Mouse (Mus musculus) gastrocnemius, postnatal 36 days (tissue): ENCODE measurements around the gene Pfkfb1. TPM values are rescaled to one million over a fixed set of nuclear protein-coding genes. Genes with fewer than 3 reads are reported as not detected.

Experiments
- DNase-seq, 2 experiments: peaks; one replicate each; pipeline ENCODE4 v3.0.0; 2022
- intact Hi-C: fragments of 180-260 bp; cut with DNase I; formaldehyde crosslinking; loops from one replicate; pipeline ENCODE4 v1.15.1; 2025
- microRNA-seq, 2 experiments: library from miRNA; unstranded; fragments of <30 nt; microRNA quantifications; one replicate each; pipeline ENCODE4 v1.2.0; 2021
- total RNA-seq, 2 experiments: library from RNA; stranded (reverse); gene quantifications; 2 replicates each; pipeline ENCODE4 v1.2.3; 2021

The Pfkfb1 gene
- total RNA-seq, 2 experiments from 2014 or later: 50.8 to 56.7 TPM

- DNase-seq: no peak
- intact Hi-C loops: no loop called here
Observed at GRCm38 (mm10) chrX:150657797-150658118, 69.7 kb downstream of the Pfkfb1 start.

- intact Hi-C loops: loop anchor here (10.0 kb wide), 1 partner anchor 148 kb away; no protein-coding TSS in a partner anchor
- no peak for DNase-seq
Observed at GRCm38 (mm10) chrX:150662809-150663208, 74.8 kb downstream of the Pfkfb1 start.

- intact Hi-C loops: no loop called here
- DNase-seq: no peak
Observed at GRCm38 (mm10) chrX:150677505-150677904, 89.5 kb downstream of the Pfkfb1 start.

Small RNAs within 50 kb of the gene (microRNA-seq; reads per million reads assigned to microRNA genes)
- gene Mir3620: 0 reads per million in 2 experiments

Other genes with a start within 250 kb of the Pfkfb1 start
- 1 to 10 TPM; 3.2 to 4.6 TPM for gene Tmem29, start 129.1 kb upstream of the Pfkfb1 start, total RNA-seq
- 1 to 10 TPM; 3.5 to 5.1 TPM for gene Alas2, start 40.9 kb upstream of the Pfkfb1 start, total RNA-seq
- 1 to 10 TPM; 7.6 to 9.2 TPM for gene Apex2, start 1.6 kb downstream of the Pfkfb1 start, total RNA-seq
- gene Tro, start 69.4 kb downstream of the Pfkfb1 start, total RNA-seq: under 1 TPM; 0.08 to 0.32 TPM
- gene Maged2, start 226.1 kb downstream of the Pfkfb1 start, total RNA-seq: 10 to 100 TPM; 18.4 to 20.9 TPM